Mouse (Mus musculus) adrenal gland, postnatal 36 days (tissue): ENCODE measurements around the gene Gpr37l1. TPM values are rescaled to one million over a fixed set of nuclear protein-coding genes. Genes with fewer than 3 reads are reported as not detected.
"Not testable (repeated sequence)": the region's sequence is repeated elsewhere in the genome, so short reads cannot be mapped to it uniquely, and the experiment has no call there.

ENCODE experiments used
- DNase-seq, 2 experiments: peaks; one replicate each; pipeline ENCODE4 v3.0.0; 2021; ENCODE audit warnings: mixed read lengths in 1 of 2
- long read RNA-seq, 2 experiments: library from polyadenylated mRNA; stranded (forward); transcript quantifications; one replicate each; pipeline ENCODE4 v2.0.0; 2021; ENCODE audit warnings: borderline sequencing depth in 2 of 2
- total RNA-seq, 2 experiments: library from RNA; stranded (reverse); gene quantifications; 2 replicates each; pipeline ENCODE4 v1.2.3; 2021

Gene Gpr37l1
- total RNA-seq: 1 to 10 TPM in 1 of 2 experiments, under 1 TPM in 1; 0.83 to 1.5 TPM
- long read RNA-seq, experiment 1: 0 reads
- long read RNA-seq, experiment 2, partial matches to known transcripts: 0 of 2 reads
- long read RNA-seq, experiment 2, other reads (novel, unspliced or antisense): 0 of 2 reads

GRCm38 (mm10) chr1:135167435-135167834 is at the start of gene Gpr37l1:
Gene Gpr37l1 (minus strand): TSS chr1:135167681.
- no peak for DNase-seq

DNA sequence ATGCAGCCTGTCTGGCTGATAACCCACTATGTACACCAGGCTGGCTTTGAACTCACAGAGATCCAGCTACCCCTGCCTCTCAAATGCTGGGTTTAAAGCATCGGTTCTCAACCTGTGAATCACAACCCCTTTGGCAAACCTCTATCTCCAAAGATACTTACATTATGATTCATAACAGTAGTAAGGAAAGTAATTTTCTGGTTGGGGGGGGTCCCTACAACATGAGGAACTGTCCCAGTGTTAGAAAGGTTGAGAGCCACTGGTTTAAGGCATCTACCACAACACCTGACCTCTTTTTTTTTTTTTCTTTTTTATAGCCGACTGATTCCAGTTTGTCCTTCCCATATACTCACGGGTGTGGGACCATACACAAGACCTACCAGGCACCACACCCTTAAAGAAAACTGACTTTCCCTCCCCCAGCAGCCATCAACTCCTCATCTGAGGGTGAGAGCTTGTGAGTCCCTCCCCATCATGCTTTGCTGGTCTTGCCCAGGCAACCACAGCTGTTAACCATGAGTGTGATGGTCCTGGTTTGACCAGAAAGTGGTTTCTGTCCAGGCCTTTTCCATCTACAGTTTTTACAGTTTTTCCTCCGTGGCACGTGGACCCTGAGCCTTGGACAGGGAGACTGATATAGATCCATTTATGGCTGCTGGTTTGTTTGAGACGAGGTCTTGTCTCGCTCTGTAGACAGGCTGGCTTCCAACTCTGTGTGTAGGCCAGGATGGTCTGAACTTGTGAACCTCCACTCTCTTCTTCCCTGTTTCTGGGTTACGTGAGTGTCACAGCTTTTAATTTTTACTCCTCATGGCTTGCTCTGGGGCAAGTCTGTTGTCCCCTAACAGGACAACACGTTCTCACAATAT is 46.5 kb upstream of the Gpr37l1 start:
- no peak for DNase-seq

DNA sequence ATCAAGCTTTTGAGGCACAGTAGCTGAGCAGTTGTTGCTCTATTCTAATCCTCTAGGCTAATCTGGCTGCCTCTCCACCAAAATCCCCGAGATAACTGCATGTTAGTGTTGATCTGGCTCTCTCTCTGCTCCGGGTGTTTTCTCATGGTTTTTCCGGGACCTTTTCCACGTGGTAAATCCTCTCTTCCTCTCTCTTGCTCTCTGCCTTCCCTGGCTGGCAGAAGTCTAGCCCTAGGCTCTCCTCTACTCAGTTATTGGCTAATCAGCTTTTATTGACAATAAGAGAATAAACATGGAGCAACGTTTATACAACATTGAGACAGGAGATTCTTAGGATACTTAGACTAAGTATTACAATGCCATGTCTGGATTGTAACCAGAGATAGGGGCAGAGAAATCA is 42.9 kb upstream of the Gpr37l1 start:
- DNase-seq: no peak

GRCm38 (mm10) chr1:135208716-135209115 is 41.2 kb upstream of the Gpr37l1 start:
- DNase-seq: no peak

- DNase-seq: peak in 1 of 2 experiments; percentile 10
Measured at GRCm38 (mm10) chr1:135206586-135207339, 39.3 kb upstream of the Gpr37l1 start.

GRCm38 (mm10) chr1:135205257-135205656 is 37.8 kb upstream of the Gpr37l1 start:
- no peak for DNase-seq

- peak in 1 of 2 experiments; percentile 13 for DNase-seq
Measured at GRCm38 (mm10) chr1:135204196-135205126, 37.0 kb upstream of the Gpr37l1 start.

DNA sequence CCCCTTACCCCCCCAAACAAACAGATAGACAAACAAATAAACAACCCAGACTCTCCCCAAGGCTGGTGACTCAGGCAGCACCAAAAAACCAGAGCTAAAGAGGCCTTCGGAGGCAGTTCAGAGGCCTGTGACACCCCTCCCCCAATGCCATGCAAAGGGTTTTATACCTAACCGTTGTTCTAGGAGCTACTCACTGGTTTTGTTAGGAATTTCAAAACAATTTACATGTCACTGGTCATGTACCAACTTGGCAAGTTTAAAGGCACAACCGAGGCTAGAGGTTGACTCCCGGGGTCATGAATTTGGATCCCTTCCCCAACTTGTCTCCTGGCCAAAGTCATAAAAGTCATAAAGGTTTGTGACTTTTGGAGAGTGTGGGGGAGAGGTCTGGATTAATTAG is 32.9 kb upstream of the Gpr37l1 start:
- DNase-seq: no peak

DNA sequence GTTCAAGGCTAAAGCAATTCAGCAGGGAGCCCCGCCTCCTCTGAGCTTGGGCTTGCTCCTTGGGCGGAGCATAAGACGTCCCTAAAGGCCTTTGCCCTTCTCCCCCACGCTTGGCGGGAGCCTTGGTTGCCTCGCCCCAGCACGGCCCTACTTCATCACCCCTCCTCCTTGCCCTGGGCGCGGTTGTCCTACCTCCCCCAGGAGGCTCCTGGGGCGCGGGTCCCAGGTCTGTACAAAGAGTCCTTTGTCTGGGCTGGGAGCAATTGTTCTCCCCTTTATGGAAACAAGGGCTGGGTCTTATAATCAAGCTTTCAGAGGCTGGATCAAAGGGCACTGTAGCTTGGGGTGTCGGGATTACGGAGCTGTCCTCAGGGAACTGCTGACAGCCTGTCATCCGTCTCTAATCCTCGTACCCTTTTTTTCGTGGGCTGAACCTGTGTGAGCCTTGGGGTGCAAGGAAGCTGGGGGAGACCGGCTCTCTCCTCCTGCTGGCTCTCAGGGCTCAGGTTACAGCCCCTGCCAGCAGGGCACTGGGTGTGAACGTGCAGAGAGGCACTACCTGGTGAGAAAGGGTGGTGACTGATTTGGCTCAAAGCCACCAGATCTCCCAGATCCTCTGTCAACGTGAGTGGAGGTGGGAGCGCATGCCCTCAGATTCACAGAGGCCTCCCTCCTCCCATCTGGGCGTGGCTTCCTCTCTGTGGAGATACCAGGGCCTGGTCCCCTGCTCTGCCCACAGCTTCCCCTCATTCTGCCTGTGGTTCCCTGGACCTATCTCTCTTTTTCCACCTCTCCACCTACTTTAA is 31.7 kb upstream of the Gpr37l1 start:
- DNase-seq: no peak

DNA sequence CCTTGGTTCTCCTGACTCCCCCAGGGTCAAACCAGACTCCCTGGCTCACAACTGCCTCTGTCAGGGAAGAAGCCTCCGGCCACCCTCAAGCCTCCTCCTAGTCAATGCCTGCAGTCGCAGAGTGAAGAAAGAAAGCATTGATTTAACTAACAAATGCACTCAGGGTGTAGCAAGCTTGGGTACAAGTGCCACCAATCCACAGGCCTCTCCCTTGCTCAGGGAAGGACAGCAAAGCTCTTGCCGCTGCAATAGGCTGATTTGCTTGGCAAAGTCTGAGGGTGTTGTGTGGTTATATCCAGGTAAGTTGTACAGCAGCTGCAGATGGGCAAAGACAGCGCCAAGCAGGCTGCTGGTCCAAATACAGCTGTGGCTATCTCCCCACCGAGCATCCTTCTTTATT is 30.9 kb upstream of the Gpr37l1 start:
- DNase-seq: no peak

GRCm38 (mm10) chr1:135195907-135196440 is 28.5 kb upstream of the Gpr37l1 start:
- DNase-seq: peak; percentile 13 to 24

DNA sequence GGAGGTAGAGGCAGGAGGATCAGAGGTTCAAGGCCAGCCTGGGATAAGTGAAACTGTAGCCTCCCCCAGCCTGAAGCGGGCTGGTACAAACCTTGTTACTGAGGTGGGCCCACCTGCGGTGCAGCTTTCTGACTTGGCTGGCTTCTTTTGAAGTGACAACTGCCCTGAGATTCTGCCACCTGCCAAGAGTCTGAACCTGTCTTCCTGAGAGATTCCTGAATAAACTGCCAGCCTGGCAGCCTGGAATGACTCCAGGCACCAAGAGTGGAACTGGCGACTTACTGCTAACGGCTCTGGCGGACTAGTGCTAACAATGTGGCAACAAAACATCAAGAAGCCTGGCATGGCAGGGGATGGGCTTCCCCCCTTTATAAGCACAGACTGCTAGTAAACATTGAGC is 26.9 kb upstream of the Gpr37l1 start:
- DNase-seq: not testable (repeated sequence)

DNA sequence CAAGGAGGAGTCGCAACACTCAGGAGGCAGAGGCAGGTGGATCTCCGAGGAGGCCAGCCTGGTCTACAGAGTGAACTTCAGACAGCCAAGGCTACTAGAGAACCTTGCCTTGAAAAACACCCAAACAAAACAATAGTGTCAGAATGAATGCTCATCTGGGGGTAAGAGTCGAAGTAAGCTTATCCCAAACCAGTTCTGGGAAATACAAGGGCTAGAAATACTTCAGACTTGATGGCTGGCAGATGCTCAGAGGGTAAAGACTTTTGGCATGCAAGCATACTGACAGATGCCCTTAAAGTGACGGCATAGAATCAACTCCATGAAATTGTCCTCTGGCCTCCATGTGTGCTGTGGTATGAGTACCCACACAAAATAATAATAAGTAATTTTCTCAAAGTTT is 21.7 kb upstream of the Gpr37l1 start:
- DNase-seq: no peak

DNA sequence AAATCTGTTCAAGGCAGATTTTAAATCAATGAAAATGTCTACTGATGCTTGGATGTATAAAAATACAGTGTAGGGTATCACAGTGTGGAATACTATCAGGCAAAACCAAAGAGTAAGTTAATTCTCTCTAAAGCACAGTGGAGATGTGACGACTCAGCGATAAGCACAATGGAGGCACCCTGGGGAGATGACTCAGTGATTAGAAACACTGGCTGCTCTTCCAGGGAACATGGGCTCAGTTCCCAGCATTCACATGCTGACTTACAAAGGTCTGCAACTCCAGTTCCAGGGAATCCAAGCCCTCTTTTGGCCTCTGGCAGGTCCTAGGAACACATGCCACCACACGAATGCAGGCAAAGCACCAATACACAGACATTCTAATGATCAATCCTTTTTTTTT is 20.7 kb upstream of the Gpr37l1 start:
- DNase-seq: peak; percentile 47 to 63

GRCm38 (mm10) chr1:135187016-135187415 is 19.5 kb upstream of the Gpr37l1 start:
- DNase-seq: not testable (repeated sequence)

DNA sequence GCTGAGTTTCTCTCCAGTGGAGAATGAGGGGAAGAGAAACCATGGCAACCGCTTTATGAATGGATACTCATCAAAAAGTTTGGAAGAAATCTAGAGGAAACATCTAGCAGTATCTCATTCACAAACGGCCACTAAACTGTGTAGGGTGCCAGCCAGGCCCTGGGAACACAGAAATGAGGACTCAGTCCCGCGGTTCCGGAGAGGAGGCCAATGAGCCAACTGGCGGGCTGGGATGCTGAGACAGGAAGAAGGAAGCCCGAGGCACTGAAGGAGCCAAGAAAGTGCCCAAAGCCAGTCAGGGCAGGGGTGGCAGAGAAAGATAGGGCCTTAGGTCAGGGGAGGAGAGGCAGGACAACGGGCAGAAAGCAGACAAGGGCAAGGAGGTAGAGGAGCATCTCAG is 18.9 kb upstream of the Gpr37l1 start:
- DNase-seq: no peak

- no peak for DNase-seq
Measured at GRCm38 (mm10) chr1:135185936-135186335, 18.5 kb upstream of the Gpr37l1 start.

DNA sequence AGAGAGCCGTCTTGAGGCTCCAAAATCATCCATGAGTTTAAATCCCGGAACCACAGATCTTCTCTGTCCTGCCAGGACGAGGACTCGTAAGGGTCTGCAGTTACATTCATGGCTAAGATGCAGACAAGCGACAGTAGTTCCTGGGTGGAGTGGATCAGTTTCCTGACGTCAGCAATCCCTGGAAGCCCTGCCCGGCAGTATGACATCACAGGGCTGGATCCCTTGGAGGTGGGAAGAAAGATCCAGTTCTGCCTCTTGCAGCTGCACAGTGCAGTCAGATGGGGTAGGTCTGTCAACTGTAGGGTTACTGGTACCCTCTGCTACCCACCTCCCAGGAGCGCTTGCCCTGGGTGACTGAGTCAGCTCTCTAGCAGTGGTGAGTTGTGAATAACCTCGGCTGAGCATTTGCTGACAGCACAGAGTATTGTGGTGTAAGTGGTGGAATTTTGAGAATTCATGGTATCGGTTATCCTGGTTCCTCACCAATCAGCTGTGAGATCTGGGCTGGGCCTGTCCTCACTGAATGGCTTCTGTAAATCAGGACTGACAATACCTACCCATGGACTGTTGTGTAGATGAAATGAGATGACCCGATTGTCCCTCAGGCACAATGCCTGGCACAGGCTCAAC is 16.6 kb upstream of the Gpr37l1 start:
- DNase-seq: no peak

- DNase-seq: peak; percentile 71 to 74
Measured at GRCm38 (mm10) chr1:135183448-135183847, 16.0 kb upstream of the Gpr37l1 start.

- DNase-seq: no peak
Measured at GRCm38 (mm10) chr1:135182975-135183374, 15.5 kb upstream of the Gpr37l1 start.
